Comparison of ENCODE assay signal across 18 mouse cellular contexts in the genomic region with DNA sequence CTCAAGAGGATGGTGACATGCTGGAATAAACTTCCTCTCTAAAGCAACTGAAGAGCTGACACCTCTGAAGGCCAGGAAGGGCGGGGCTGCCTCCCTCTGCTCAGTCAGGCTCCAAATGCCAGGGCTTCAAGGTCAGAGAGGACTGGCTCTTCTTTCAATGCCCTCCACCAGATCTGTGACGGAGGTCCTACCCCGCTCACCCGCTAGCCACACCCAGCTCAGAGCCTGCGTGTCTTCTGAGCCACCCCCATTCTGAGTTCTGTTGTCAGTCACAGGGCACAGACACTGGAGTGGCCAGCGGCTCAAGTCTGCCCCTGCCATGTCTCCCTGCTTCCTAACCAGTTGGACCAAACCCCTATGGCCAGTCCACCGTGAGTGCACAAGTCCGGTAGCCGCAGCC.
A peak's percentile ranks its signal among the peaks of the same experiment; 100 is the strongest.
DNase-seq lines count a peak whose midpoint lies in the region; ATAC-seq lines count a peak whose summit lies in the region.
"Had no signal": no experiment of that assay in that cellular context is flagged by ENCODE, and none has a peak within 500 bp of the region (broad histone marks: within the 10 kb centered on the region; RNA-seq: fewer than 3 reads in every experiment).

No protein-coding gene starts in this region.

- H3K9ac ChIP-seq in heart, embryonic 15.5 days, result no peak overlapping the region
- H3K9ac ChIP-seq in midbrain, embryonic 14.5 days (replicated peaks; ENCODE audit: low read length), result no peak overlapping the region
- no peak overlapping the region for H3K9ac ChIP-seq in midbrain, embryonic 13.5 days (replicated peaks)
- no peak overlapping the region for H3K9ac ChIP-seq in forebrain, embryonic 16.5 days (replicated peaks; ENCODE audit: low read depth, low read length)
- H3K9ac ChIP-seq: embryonic facial prominence, embryonic 15.5 days; lung, embryonic 14.5 days; midbrain, embryonic 12.5 days had no signal

- H3K9me3 ChIP-seq in heart, embryonic 15.5 days (replicated peaks), result no peaks in the 10 kb centered on the region
- H3K9me3 ChIP-seq in heart, embryonic 10.5 days, result no peaks in the 10 kb centered on the region
- no peaks in the 10 kb centered on the region for H3K9me3 ChIP-seq in midbrain, embryonic 14.5 days (ENCODE audit: control insufficient read depth, low read length)
- no peaks in the 10 kb centered on the region for H3K9me3 ChIP-seq in midbrain, embryonic 13.5 days
- no peaks in the 10 kb centered on the region for H3K9me3 ChIP-seq in forebrain, embryonic 16.5 days (ENCODE audit: control insufficient read depth, low read length)
- H3K9me3 ChIP-seq: embryonic facial prominence, embryonic 15.5 days; midbrain, embryonic 12.5 days had no signal

- H3K36me3 ChIP-seq in heart, embryonic 15.5 days, result no peaks in the 10 kb centered on the region
- H3K36me3 ChIP-seq in heart, embryonic 10.5 days, result no peaks in the 10 kb centered on the region
- no peaks in the 10 kb centered on the region for H3K36me3 ChIP-seq in midbrain, embryonic 14.5 days (ENCODE audit: control insufficient read depth, insufficient read depth, low read length)
- H3K36me3 ChIP-seq in midbrain, embryonic 13.5 days, result no peaks in the 10 kb centered on the region
- no peaks in the 10 kb centered on the region for H3K36me3 ChIP-seq in forebrain, embryonic 16.5 days (ENCODE audit: control insufficient read depth, insufficient read depth)
- H3K36me3 ChIP-seq: embryonic facial prominence, embryonic 15.5 days; midbrain, embryonic 12.5 days had no signal

- ATAC-seq in heart, embryonic 15.5 days (replicated peaks; ENCODE audit: insufficient number of reproducible peaks, insufficient read depth, low FRiP score, low read depth), result peak; percentile 40; the same call in 1 of the 2 replicates
- ATAC-seq in midbrain, embryonic 14.5 days (ENCODE audit: low FRiP score, low TSS enrichment), result no peak
- ATAC-seq in midbrain, embryonic 13.5 days, result no peak
- ATAC-seq in forebrain, embryonic 16.5 days, result no peak

- WGBS in heart, embryonic 15.5 days, result 42% methylated on average over 9 of the region's 9 CpGs
- 52% methylated on average over 9 of the region's 9 CpGs for WGBS in heart, embryonic 10.5 days
- WGBS in midbrain, embryonic 14.5 days, result 61% methylated on average over 9 of the region's 9 CpGs
- WGBS in midbrain, embryonic 13.5 days, result 61% methylated on average over 9 of the region's 9 CpGs
- WGBS in forebrain, embryonic 16.5 days, result 69% methylated on average over 9 of the region's 9 CpGs

- no peak overlapping the region for H3K4me3 ChIP-seq in heart, embryonic 15.5 days
- no peak overlapping the region for H3K4me3 ChIP-seq in heart, embryonic 10.5 days
- no peak overlapping the region for H3K4me3 ChIP-seq in midbrain, embryonic 14.5 days (replicated peaks; ENCODE audit: low read depth, low read length)
- no peak overlapping the region for H3K4me3 ChIP-seq in midbrain, embryonic 13.5 days (replicated peaks)
- H3K4me3 ChIP-seq in forebrain, embryonic 16.5 days (replicated peaks; ENCODE audit: low read length), result no peak overlapping the region
- H3K4me3 ChIP-seq: embryonic facial prominence, embryonic 15.5 days; midbrain, embryonic 12.5 days had no signal

- DNase-seq in adrenal gland, adult (ENCODE audit: inconsistent age in 2 of 2, low spot score in 1 of 2), result peak; percentile 19 to 48
- DNase-seq in adrenal gland, postnatal 25 days, result no peak
- DNase-seq in heart, embryonic 10.5 days (ENCODE audit: low spot score), result no peak
- no peak for DNase-seq in midbrain, embryonic 14.5 days
- DNase-seq in heart, postnatal 4 days, result peak; percentile 19
- DNase-seq: cerebellum, adult 18-20 months; kidney, adult 9 months; layer of hippocampus, adult 9-11 months; lung, embryonic 14.5 days; thymus, postnatal 25 days had no signal

- H3K27me3 ChIP-seq in heart, embryonic 15.5 days, result peaks cover 8% of the 10 kb centered on the region; the same call in 1 of the 2 replicates
- H3K27me3 ChIP-seq in heart, embryonic 10.5 days (ENCODE audit: insufficient read depth, poor library complexity, severe bottlenecking), result peaks cover 39% of the 10 kb centered on the region
- no peaks in the 10 kb centered on the region for H3K27me3 ChIP-seq in midbrain, embryonic 14.5 days (ENCODE audit: control insufficient read depth, insufficient read depth, low read length)
- H3K27me3 ChIP-seq in midbrain, embryonic 13.5 days, result no peaks in the 10 kb centered on the region
- H3K27me3 ChIP-seq in forebrain, embryonic 16.5 days (replicated peaks; ENCODE audit: control insufficient read depth, insufficient read depth, low read length), result no peaks in the 10 kb centered on the region

- H3K27ac ChIP-seq in heart, embryonic 15.5 days, result no peak overlapping the region
- H3K27ac ChIP-seq in heart, embryonic 10.5 days, result no peak overlapping the region
- H3K27ac ChIP-seq in midbrain, embryonic 14.5 days (replicated peaks; ENCODE audit: low read depth, low read length), result 0 out of 2 replicates have a peak overlapping the region, but pooled peaks have one; percentile 13
- no peak overlapping the region for H3K27ac ChIP-seq in midbrain, embryonic 13.5 days
- H3K27ac ChIP-seq in forebrain, embryonic 16.5 days (ENCODE audit: low read length), result no peak overlapping the region
- H3K27ac ChIP-seq: embryonic facial prominence, embryonic 15.5 days; macrophage; midbrain, embryonic 12.5 days; stomach, postnatal 0 days had no signal

- H3K4me1 ChIP-seq in heart, embryonic 15.5 days (replicated peaks), result peaks cover 30% of the 10 kb centered on the region
- peaks cover 32% of the 10 kb centered on the region for H3K4me1 ChIP-seq in heart, embryonic 10.5 days
- peaks cover 15% of the 10 kb centered on the region for H3K4me1 ChIP-seq in midbrain, embryonic 14.5 days (ENCODE audit: control insufficient read depth, insufficient read depth, low read length)
- H3K4me1 ChIP-seq in midbrain, embryonic 13.5 days (replicated peaks), result peaks cover 28% of the 10 kb centered on the region
- H3K4me1 ChIP-seq in forebrain, embryonic 16.5 days (replicated peaks; ENCODE audit: control insufficient read depth, insufficient read depth, low read length), result peaks cover 7% of the 10 kb centered on the region

- H3K4me2 ChIP-seq in heart, embryonic 15.5 days, result peak overlapping the region; percentile 21; the same call in 1 of the 2 replicates
- no peak overlapping the region for H3K4me2 ChIP-seq in midbrain, embryonic 14.5 days (ENCODE audit: low read length)
- H3K4me2 ChIP-seq in midbrain, embryonic 13.5 days (replicated peaks), result no peak overlapping the region
- H3K4me2 ChIP-seq in forebrain, embryonic 16.5 days (ENCODE audit: low read length), result no peak overlapping the region
- H3K4me2 ChIP-seq: embryonic facial prominence, embryonic 15.5 days; liver, embryonic 11.5 days; lung, embryonic 14.5 days; midbrain, embryonic 12.5 days had no signal

Comparison
In these comparisons a context has a peak if more than half of its experiments do, and no peak if none do; other contexts are left out.
1. DNase-seq: peak in adrenal gland, adult (2 of 2) and heart, postnatal 4 days (single experiment); none in adrenal gland, postnatal 25 days (single experiment), heart, embryonic 10.5 days (single experiment) and midbrain, embryonic 14.5 days (single experiment).